Mouse (Mus musculus) T-cell, adult 2 months (primary cell): Measurements from ENCODE around the gene Minpp1.

Experiments used
- DNase-seq: peaks from one replicate; pipeline ENCODE4 v3.0.0; 2022; ENCODE audit warnings: low spot score

The Minpp1 gene

DNA sequence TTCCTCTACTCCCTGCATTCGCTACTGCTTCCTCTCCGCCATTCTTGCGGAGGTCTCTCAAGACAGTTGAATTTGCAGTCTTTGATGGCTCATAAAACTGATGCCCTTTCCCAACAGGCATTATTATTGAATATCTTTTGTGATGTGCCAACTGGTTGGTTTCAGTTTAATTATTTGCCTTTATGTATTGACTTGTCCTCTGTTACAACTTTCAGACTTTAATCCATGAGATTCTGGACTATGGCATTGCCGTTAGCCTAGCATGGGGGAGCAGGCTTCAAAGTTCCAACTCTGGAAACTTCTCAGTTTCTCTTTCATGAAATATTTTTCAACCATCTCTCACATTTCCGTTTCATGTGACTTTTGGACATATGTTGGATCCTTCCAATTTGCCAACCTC, 41.6 kb downstream of the Minpp1 start:
- no peak for DNase-seq

DNA sequence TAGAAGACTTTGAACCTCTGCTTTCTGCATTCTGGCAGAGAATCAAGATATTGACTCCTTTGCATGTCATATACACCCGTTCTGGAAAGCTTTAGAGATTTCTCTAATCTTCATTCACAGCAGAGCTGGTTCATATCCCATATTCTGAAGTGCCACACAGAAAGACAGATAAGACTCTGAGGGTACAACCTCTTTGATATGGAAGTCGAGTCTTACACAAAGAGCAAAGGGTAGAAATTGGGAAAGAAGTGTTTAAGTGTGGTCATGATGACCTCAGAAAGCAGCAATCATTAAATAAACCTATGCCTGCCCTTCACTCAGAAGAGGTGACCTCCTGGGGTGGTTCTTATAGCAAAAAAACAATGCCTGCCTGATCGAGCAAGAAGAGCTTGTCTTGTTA, 43.2 kb downstream of the Minpp1 start:
- DNase-seq, result no peak

DNA sequence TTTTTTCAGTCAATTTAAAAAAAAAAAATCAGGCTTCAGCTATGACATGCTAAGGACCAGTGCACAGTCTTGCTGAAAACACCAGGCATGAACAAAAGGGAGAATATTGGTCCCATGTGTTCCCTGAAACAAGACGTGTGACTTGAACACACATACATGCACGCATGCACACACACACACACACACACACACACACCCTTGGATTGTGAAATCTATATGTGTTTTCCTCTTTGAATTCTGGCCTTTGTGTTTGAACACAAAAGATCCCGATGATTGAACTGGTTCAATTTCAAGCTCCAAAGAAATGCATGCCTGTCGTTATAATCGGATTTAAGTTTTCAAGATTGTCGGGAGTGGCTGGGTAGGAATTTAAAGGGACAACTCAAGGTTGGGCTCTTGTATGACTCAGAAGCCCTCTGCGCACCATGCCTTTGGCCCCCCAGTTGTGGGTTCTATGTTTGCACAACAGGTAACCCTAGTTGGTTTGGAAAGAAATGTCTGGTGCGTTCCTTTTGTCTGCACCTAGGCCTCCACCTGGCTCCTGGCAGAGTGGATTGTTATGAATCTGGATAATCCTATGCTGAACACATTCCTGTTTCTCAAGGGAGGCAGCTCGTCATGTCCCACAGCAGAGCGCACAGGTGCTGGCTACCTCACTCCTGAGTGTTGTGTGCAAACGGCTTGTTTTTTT, 43.8 kb downstream of the Minpp1 start:
- DNase-seq, result no peak

DNA sequence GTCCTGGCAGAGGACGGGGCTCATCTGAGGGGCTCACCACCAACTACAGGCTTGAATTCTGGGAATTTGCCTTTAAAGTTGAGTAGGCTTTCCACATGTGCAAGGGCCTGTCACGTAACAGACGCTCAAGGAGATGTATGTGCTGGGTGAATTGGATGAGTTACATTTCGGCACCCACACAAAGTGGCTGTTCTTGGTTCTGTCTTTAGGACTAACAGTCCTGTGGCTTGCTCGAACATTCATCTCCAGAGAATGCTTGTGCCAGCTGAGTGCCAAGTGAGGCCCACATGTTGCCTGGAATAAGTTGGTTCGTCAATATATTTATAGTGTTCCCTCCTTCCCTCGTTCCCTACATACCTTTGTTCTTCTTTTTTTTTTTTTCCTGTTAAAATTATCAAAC, 44.7 kb downstream of the Minpp1 start:
- no peak for DNase-seq

DNA sequence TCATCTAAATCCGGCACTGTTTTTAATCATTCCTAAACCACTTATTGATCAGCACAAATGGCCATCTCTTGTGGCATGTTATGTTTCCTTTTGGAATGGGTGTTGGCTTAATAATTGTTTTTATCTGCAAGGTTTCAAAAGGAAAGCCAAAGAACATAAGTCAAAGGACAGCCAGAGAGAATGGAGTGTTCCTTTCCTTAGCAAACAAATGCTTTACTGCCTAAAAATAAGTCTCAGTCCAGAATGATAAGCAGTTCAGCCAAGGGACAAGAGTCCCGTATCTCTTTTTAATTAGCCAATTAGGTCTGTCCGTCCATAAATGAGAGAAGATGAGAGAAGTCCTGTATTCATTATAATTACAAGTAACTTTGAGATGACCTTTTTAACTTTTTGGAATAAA, 46.8 kb downstream of the Minpp1 start:
- no peak for DNase-seq

DNA sequence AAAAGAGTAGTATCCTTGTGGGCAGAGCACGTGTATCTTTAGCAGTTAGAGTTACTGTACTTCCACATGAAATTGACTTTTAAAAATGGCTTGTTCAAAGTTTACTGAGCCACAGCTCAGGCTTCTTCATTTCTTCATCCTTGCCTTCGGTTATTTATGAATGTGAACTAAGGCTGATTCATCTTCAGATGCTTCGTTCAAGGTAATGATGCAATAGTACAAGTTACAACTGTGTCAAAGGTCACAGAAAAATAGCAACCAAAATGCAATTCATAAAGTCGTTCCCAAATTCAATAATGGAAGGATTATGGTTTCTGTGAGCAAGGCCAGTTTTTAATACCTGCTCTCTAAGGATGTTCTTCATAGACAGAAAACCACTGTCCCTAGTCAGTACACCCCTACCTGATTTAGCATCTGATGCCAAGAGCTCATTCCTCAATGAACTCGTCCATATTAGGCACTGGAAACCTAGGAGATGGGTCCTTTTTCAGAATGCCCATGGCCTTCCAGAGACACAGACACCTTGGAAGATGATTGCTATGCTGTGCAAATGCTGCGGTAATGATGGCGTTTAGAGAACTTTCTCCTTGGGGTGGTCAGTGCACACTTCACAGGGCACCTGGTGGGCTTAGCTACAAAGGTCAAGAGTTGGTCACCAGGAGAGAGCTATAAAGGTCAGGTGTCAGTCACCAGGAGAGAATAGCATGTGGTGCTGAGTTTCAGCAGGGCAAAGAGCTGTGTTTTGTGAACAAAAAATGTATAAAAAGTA, 47.4 kb downstream of the Minpp1 start:
- DNase-seq, result no peak

DNA sequence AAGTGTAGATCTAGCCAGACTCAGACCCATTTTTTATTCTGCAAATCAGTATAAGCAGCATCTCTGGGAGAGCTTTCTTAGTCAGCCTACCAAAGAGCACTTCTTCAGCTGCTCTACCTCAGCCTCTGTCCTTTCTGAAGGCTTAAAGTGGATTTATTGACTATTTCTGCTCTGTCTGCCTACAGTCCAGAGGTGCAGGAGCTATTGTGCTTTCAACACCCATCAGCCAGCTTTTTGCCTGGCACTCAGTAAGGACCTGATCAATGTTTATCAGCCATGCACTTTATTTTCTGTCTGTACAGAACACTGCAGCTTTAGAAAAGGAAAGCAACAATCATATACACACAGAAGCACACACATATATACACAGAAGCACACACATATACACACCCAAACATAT, 49.3 kb downstream of the Minpp1 start:
- no peak for DNase-seq

DNA sequence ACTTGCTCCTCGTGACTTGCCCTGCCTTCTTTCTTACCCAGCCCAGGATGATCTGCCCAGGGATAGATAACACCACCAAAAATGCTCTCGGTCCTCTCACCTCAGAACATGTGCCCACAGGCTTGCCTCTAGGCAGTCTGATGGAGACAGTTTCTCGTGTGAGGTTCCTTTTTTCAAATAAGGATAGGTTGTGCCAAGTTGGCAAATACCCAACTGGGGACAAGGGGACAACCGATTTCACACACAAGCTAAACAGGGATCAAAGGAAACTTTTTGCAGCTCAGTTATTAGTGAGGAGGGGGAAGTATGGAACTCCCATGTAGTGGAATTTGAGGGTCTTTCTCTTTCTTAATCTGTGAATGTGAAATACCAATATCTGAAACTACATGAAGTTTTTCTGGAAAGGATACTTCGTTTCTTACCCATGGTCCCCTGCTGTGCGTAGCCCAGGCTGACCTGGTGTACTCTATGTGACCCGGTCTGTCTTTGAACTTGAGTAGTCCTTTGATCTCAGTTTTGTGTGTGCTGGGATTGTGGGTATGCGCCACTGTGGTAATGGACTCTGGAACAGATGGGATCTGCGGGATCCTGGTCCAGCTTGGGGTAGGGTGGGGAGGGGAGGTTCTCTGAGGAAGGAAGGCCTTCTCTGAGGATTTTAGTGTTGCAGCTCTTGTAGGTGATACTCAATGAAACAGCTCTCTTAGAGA, 57.4 kb downstream of the Minpp1 start:
- no peak for DNase-seq

DNA sequence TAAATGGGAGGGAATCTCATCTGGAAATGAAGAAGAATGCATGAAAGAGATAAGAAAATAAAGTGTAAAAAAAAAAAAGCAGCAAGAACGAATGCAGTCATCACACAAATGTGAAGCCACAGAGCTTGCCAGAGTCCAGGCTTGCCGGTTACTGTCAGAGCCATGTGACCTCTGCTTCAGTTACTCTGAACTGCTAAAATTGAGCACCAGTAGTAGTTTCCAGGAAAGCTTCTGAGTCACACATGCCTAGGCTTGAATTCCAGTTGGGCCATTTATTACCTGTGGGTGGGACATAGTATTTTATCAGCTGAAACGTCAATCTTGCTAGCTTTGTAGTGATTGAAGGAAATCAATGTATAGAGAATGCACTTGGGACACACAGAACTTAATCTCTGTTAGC, 61.8 kb downstream of the Minpp1 start:
- DNase-seq, result no peak

DNA sequence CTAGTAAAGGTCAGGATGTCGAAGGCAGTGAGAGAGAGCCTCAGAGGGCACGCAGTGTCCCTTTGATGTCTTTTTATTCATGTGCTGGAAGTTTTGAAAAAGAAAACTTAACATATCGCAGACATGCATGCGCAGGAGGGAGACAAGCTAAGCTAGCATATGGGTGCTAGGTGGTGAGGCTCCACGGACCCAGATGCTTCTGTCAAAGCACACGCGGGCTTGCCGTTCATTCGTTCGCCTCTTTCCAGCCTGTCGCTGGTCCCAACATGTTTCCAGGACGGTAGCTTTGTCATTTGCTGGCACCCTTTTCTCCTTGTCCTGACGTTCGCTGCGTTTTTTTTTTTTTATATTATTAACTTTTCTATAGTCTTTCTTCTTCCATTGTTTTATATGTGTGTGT, 62.6 kb downstream of the Minpp1 start:
- DNase-seq, result no peak

DNA sequence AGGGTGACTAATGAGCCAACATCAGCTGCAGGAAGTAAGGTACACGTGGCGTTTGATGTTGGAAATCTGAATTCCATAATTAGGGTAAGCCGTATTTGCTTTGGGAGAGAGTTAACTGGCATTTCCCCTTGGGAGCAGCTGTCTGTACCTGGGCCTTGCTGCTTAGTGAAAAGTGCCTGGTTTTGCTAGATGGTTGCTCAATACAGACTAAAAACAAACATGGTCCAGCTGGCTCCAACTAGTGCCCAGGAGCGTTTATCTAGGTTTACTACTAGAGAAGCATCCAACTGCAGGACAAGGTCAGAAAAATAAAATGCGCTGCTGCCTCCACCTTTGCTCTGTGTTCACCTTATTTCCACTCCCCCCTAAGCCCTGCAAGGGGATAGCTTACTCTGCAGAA, 64.9 kb downstream of the Minpp1 start:
- DNase-seq, result no peak

DNA sequence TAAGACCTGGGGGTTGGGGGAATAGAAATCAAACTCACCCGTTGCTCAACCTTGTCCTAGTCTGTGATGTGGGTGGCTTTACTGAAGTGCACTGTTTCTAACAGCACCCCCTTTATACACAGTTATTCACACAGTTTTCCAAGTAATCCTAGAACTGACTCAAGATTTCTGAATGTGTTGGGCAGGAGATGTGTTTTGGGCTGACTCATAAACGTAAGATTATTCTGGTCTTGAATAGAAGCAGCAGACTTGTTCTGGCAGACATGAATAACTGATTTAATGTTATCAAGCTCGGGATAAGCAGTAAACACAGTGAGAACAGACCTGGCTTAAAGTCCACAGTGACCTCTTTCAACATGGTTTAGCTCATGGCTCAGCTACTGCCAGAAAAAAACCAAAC, 65.9 kb downstream of the Minpp1 start:
- DNase-seq, result no peak

DNA sequence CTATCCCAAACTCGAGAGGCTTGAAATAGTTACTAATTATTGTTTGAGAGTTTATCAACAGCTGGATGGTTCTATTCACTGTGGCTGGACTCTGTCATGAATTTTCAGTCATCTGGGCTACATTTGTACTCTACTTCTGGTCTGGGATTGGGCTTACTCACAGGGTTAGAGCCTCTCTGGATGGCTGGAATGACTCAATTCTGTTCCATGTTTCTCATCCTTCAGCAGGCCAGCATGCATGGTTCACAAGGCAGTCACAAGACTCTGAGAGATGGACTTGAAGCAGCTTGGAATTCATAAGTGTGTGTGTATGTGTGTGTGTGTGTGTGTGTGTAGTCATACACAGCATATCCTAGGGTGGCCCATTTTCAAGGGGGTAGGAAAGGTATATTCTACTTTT, 66.5 kb downstream of the Minpp1 start:
- DNase-seq, result no peak

DNA sequence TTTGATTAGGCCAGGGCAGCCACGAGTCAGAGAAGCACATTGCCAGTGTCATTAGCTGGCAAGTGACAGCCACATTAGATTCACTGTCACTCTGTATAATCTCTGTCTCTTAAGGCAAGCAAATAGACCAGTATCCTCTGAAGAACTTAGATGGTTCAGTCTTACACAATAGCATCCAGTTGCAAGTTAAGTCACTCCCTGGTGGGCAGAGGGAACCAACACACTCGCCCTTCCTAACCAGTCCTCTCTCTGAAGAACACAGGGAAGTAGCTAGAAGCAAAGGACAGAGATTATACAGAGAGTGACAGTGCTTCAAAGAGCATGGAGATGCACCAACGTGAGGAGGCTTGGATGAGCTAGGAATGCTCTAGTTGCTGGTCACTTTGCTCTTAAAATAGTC, 67.7 kb downstream of the Minpp1 start:
- no peak for DNase-seq

DNA sequence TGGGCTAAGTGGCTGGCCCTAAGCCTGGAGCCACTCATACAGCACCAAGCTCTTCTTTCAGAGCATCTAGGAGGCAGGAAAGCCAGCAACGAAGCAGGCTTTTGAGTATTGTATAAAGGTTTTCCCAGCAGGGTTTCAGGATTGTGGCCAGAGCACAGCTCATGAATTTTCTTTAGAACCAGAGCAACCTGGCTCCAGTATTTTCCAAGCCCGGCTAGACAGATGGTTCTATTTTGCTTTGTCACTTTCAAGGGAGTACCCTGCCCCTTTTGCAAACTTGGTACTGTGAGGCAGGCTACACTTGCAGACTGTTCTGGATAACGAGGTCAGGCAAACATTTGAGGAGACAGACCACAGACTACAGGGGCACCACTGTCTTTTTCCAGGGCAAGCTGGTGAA, 69.7 kb downstream of the Minpp1 start:
- DNase-seq, result no peak
